Mouse (Mus musculus) myocyte (in vitro differentiated cells): ENCODE results near the gene Drc1. TPM values are rescaled to one million over a fixed set of nuclear protein-coding genes. Genes with fewer than 3 reads are reported as not detected.

Experiments
- H3K27me3 ChIP-seq: one replicate; pipeline ENCODE4 v1.6.1; 2011; ENCODE audit not compliant: control insufficient read depth, insufficient read depth, insufficient read length
- H3K36me3 ChIP-seq: one replicate; pipeline ENCODE4 v1.6.1; 2011; ENCODE audit not compliant: control insufficient read depth, insufficient read depth
- H3K4me2 ChIP-seq: one replicate; pipeline ENCODE4 v1.6.1; 2011; ENCODE audit warnings: low read depth, control low read depth
- H3K4me3 ChIP-seq: one replicate; pipeline ENCODE4 v1.5.1; 2011; ENCODE audit warnings: mild to moderate bottlenecking, control low read depth, moderate library complexity
- H3K79me2 ChIP-seq: one replicate; pipeline ENCODE4 v1.6.1; 2011; ENCODE audit not compliant: control insufficient read depth, insufficient read depth
- H3ac ChIP-seq: one replicate; pipeline ENCODE4 v1.6.1; 2011; ENCODE audit not compliant: control insufficient read depth, insufficient read length
- CEBPB ChIP-seq: IDR thresholded peaks from 2 replicates; pipeline ENCODE4 v1.6.1; 2011; ENCODE audit warnings: mild to moderate bottlenecking, moderate library complexity; ENCODE audit not compliant: poor library complexity, insufficient read depth, severe bottlenecking
- E2F4 ChIP-seq: IDR thresholded peaks from one replicate; pipeline ENCODE4 v1.6.1; 2011; ENCODE audit warnings: mild to moderate bottlenecking, control low read depth, moderate library complexity; ENCODE audit not compliant: insufficient read depth
- MAX ChIP-seq: IDR thresholded peaks from one replicate; pipeline ENCODE4 v1.6.1; 2011; ENCODE audit warnings: low read depth, mild to moderate bottlenecking, control low read depth
- MYOD1 ChIP-seq, 3 experiments: IDR thresholded peaks; one replicate each; pipeline ENCODE4 v1.6.1; 2011; ENCODE audit warnings: control low read depth in 2 of 3, low read depth in 2 of 3, mild to moderate bottlenecking in 2 of 3, moderate library complexity in 1 of 3; ENCODE audit not compliant: insufficient read length in 2 of 3, control insufficient read depth in 1 of 3
- MYOG ChIP-seq, 3 experiments: IDR thresholded peaks; one replicate each; pipeline ENCODE4 v1.6.1; 2011; ENCODE audit warnings: control low read depth in 2 of 3, low read depth in 2 of 3, mild to moderate bottlenecking in 2 of 3; ENCODE audit not compliant: insufficient read length in 2 of 3, control insufficient read depth in 1 of 3, insufficient read depth in 1 of 3
- POLR2A ChIP-seq: IDR thresholded peaks from one replicate; pipeline ENCODE4 v1.6.1; 2011; ENCODE audit warnings: low read depth, mild to moderate bottlenecking, control low read depth, moderate library complexity; ENCODE audit not compliant: insufficient read length
- POLR2AphosphoS2 ChIP-seq: IDR thresholded peaks from one replicate; pipeline ENCODE4 v1.6.1; 2011; ENCODE audit warnings: low read depth, control low read depth; ENCODE audit not compliant: insufficient read length
- REST ChIP-seq: IDR thresholded peaks from one replicate; pipeline ENCODE4 v1.6.1; 2011; ENCODE audit warnings: mild to moderate bottlenecking, control low read depth, moderate library complexity; ENCODE audit not compliant: insufficient read depth, insufficient read length
- SRF ChIP-seq: IDR thresholded peaks from one replicate; pipeline ENCODE4 v1.6.1; 2011; ENCODE audit warnings: low read depth; ENCODE audit not compliant: control insufficient read depth, insufficient read length
- TCF12 ChIP-seq: IDR thresholded peaks from one replicate; pipeline ENCODE4 v1.6.1; 2011; ENCODE audit warnings: mild to moderate bottlenecking, control low read depth; ENCODE audit not compliant: poor library complexity, insufficient read depth, severe bottlenecking
- TCF3 ChIP-seq: IDR thresholded peaks from one replicate; pipeline ENCODE4 v1.6.1; 2011; ENCODE audit warnings: low read depth, control low read depth; ENCODE audit not compliant: insufficient read length
- USF1 ChIP-seq: IDR thresholded peaks from one replicate; pipeline ENCODE4 v1.6.1; 2011; ENCODE audit warnings: low read depth, mild to moderate bottlenecking, control low read depth, moderate library complexity
- polyA plus RNA-seq: library from polyadenylated mRNA; unstranded; fragments of >200 nt; fragmentation: generic; extraction: Trizol; gene quantifications from one replicate; pipeline ENCODE4 v1.2.1, GENCODE M21; 2012; ENCODE audit warnings: missing spikeins

Gene Drc1
- 0.01 TPM for polyA plus RNA-seq

DNA sequence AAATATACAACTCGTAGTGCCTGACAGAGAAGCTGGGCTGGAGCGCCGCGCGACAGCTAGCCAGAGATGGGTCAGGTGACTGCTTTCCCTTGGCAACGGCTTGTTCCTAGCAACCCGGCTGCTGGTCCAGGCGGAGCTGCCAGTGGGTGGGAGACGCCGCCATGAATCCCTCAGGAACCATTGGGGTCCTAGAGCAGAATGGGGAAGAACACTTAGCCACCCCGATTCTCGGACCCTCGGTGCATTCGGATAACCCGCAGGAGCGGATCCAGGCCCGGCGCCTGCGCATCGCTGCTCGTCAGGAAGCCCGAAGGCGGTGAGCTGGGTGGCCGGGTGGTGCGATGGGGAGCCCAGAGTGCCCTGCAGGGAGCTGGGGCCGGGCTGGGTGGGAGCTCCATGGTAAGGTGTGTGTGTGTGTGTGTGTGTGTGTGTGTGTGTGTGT is at the start of gene Drc1:
Drc1 (plus strand) TSS at position 98 of the 442 bp plus-strand sequence.
- Histone ChIP-seq H3ac (no peak within 1 kb of the TSS), H3K4me3 (no peak within 1 kb of the TSS), H3K79me2 (no peaks in the 10 kb centered on the region), H3K36me3 (no peaks in the 10 kb centered on the region), H3K4me2 (no peak within 1 kb of the TSS), H3K27me3 (no peaks in the 10 kb centered on the region)
- TF ChIP-seq CEBPB (no peak), TCF3 (no peak), E2F4 (no peak), REST (no peak), POLR2AphosphoS2 (no peak), POLR2A (no peak), MYOG (IDR thresholded peaks at IDR 0.05; ENCODE audit: control insufficient read depth in 1 of 3, insufficient read depth in 1 of 3, insufficient read length in 2 of 3, low read depth in 2 of 3) (no peak), MAX (no peak), MYOD1 (IDR thresholded peaks at IDR 0.05; ENCODE audit: control insufficient read depth in 1 of 3, insufficient read length in 2 of 3, low read depth in 2 of 3) (no peak)

DNA sequence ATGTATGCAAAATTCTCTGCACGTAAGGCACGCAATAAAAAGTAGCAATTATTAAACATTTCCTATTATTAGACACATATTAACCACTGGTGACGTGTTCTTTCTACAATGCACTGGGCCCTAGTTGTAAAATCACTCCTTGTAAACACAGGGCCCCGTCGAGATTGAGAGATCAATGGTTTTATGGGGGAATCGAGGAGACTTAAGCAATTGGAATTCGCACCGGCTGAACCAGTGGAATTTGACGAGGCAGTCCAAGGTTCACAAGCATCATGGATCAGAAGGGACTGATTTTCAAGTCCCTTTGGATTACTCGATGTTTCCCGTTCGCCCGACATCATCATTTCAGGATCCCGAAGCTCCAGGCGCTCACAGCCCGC is 49.3 kb upstream of the Drc1 start:
- Histone ChIP-seq H3K4me3 (peak overlapping the region; percentile 64), H3ac (peak overlapping the region; percentile 68), H3K79me2 (peaks cover 50% of the 10 kb centered on the region), H3K4me2 (peak overlapping the region; percentile 70), H3K36me3 (no peaks in the 10 kb centered on the region), H3K27me3 (no peaks in the 10 kb centered on the region)
- TF ChIP-seq USF1 (no peak), TCF12 (no peak), MAX (no peak), POLR2A (no peak), TCF3 (no peak), MYOG (IDR thresholded peaks at IDR 0.05; ENCODE audit: control insufficient read depth in 1 of 3, insufficient read depth in 1 of 3, insufficient read length in 2 of 3, low read depth in 2 of 3) (no peak), POLR2AphosphoS2 (no peak), MYOD1 (IDR thresholded peaks at IDR 0.05; ENCODE audit: control insufficient read depth in 1 of 3, insufficient read length in 2 of 3, low read depth in 2 of 3) (no peak), E2F4 (no peak), SRF (no peak), CEBPB (no peak), REST (no peak)

DNA sequence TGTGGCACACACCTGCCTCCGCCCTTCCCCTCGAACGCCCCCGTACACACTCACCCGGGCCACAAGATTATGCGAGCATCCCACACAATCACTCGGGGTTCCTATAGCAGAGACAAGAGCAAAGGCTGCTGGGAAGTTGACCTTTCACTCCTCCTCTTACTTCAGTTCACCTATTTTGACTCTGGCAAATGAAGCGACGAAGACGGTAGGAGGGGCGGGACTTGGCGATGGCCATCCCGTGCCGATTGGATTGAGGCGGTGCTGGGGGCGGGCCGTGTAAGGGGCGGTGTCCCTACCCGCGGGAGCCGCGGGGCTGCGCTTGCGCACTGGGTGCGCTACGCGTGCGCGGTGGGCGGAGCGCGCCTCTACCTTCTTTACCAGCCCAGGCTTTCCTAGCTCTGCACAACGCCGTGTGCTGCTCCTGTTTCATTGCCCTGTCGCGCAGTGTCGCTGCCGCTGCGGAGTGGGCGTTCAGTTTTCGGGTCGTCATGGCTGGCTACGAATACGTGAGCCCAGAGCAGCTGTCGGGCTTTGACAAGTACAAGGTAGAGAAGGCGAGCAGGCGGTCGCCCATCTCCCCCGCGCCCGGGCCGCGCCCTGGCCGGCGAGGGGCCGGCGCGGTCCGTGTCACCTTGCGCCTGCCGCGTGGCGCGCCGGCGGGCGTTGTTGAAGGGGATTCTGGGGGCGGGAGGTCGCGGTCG is 48.8 kb upstream of the Drc1 start, which contains the start of gene Selenoi:
Selenoi (plus strand) TSS at position 311 of the 701 bp plus-strand sequence.
- Histone ChIP-seq H3K36me3 (no peaks in the 10 kb centered on the region), H3K4me3 (peak within 1 kb of the TSS; percentile 64), H3K27me3 (no peaks in the 10 kb centered on the region), H3K79me2 (peaks cover 56% of the 10 kb centered on the region), H3K4me2 (peak within 1 kb of the TSS; percentile 99), H3ac (peak within 1 kb of the TSS; percentile 68)
- peak; percentile 96 for TF ChIP-seq POLR2AphosphoS2
- no peak for TF ChIP-seq TCF3
- no peak for TF ChIP-seq TCF12
- no peak for TF ChIP-seq REST
- peak; percentile 93 for TF ChIP-seq POLR2A
- TF ChIP-seq MYOG (IDR thresholded peaks at IDR 0.05; ENCODE audit: control insufficient read depth in 1 of 3, insufficient read depth in 1 of 3, insufficient read length in 2 of 3, low read depth in 2 of 3) = peak in 1 of 3 experiments; percentile 2
- TF ChIP-seq MAX = no peak

DNA sequence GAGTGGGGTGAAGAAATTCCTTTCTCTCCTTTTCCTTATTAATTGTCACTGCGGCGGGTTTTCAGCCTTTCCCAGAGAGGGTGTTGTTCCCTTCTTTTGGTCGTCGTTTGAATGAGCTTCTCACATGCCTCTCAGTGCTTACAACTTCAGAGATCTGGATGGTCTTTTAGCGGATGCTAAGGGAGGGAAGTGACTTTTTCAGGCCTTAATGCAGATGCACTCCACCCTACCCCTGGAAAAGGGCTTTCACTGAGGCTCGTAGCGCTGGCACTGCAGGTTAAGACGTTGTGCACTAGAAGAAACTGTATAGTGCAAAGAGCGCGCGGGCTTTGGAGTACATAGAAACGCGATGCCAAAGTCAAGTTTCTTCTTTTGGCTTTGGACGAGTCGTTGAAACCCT is 48.1 kb upstream of the Drc1 start:
- peak overlapping the region; percentile 99 for H3K4me2 ChIP-seq
- H3K79me2 ChIP-seq = peaks cover 62% of the 10 kb centered on the region
- H3K27me3 ChIP-seq = no peaks in the 10 kb centered on the region
- H3ac ChIP-seq = peak overlapping the region; percentile 68
- TF ChIP-seq E2F4 = no peak
- TF ChIP-seq POLR2A = no peak
- no peak for TF ChIP-seq USF1
- TF ChIP-seq REST = no peak
- peak overlapping the region; percentile 64 for H3K4me3 ChIP-seq
- no peaks in the 10 kb centered on the region for H3K36me3 ChIP-seq

DNA sequence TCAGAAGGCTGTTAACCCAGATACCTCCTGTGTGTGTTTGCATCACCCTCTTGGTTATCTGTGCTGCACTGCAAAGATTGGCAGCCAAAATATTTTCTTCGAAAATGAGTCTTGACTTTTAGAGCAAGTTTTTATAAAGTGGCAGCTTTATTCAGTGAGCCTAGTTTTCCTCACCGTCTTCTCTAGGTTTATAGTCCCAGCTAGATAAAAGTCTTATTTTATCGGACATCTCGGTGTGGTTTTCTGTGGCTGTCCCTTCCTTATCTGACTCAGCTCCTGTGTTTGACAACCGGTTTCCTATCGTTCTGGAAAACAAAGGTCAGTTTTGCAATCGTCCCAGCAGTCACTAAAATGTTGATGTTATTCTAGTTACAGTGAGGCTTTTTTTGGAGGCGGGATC is 47.2 kb upstream of the Drc1 start:
- peaks cover 71% of the 10 kb centered on the region for H3K79me2 ChIP-seq
- H3K36me3 ChIP-seq = no peaks in the 10 kb centered on the region
- H3ac ChIP-seq = no peak overlapping the region
- H3K4me2 ChIP-seq = peak overlapping the region; percentile 99
- H3K4me3 ChIP-seq = peak overlapping the region; percentile 64
- TF ChIP-seq POLR2A (no peak), CEBPB (no peak), TCF12 (no peak), SRF (no peak), TCF3 (no peak), USF1 (no peak), MYOG (IDR thresholded peaks at IDR 0.05; ENCODE audit: control insufficient read depth in 1 of 3, insufficient read depth in 1 of 3, insufficient read length in 2 of 3, low read depth in 2 of 3) (no peak), REST (no peak), MYOD1 (IDR thresholded peaks at IDR 0.05; ENCODE audit: control insufficient read depth in 1 of 3, insufficient read length in 2 of 3, low read depth in 2 of 3) (no peak), POLR2AphosphoS2 (no peak), E2F4 (no peak), MAX (no peak)
- H3K27me3 ChIP-seq = no peaks in the 10 kb centered on the region
